Mouse (Mus musculus): ENCODE data around the gene Atp5b.
A peak's percentile ranks its signal among the peaks of the same experiment; 100 is the strongest.
"Not testable (repeated sequence)": the region's sequence is repeated elsewhere in the genome, so short reads cannot be mapped to it uniquely, and the experiment has no call there.

Atp5b gene

GRCm38 (mm10) chr10:128082880-128083421 lies at the start of gene Atp5b:
TSS of gene Atp5b (plus strand) at chr10:128083273.
- DNase-seq (ENCODE audit: low read depth, low spot score) = peak; percentile 100

DNA sequence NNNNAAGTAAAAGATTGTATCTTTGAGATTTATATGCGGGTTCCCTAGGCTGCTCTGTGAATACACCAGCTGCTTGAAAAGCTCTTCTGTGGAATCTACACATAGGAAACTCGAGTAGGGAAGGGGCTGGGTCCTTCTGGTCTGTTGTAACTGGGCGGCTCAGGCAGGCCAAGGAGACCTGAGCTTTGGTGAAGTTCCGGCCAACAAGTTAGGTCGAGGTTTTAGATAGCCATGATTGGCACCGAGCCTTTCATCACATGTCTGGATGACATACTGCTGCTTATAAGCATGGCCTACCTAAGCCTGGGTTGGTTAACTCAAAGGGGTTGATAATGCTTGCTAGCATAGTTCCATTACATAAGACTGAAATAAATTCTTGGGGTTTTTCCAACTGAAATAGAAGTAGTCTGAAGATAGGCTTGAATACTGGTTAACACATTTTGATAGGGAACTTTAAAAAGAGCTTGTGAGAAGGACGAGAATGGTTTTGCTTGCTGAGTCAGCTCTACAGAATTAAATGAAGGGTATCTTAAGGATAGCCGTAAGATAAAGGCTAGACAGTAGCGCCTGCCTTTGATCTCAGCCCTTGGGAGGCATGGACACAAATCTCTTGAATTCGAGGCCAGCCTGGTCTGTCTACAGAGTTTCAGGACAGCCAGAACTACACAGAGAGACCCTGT lies 46.2 kb upstream of the Atp5b start:
- peak; percentile 30 for DNase-seq (ENCODE audit: low read depth, low spot score)

DNA sequence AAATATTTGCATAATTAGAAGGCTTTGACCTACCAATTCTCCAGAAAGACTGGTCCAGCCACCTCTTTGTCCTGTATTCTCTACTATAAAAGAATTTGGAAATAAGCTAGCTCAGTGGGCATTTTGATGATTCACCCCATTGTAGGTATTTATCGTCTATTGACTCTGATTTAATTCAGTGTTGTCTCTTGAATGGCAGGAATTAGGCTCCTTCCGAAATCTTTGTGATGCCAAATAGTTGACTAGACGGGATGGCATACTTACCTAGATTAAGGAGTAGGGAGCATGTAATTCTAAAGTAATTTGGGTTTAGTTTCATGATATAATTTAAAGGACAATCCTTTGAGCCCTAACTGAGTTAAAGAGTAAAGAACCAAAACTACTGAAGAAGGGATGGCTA lies 45.2 kb upstream of the Atp5b start:
- DNase-seq (ENCODE audit: low read depth, low spot score) = no peak

- DNase-seq (ENCODE audit: low read depth, low spot score) = no peak
Observed at GRCm38 (mm10) chr10:128039167-128039566, 43.9 kb upstream of the Atp5b start.

DNA sequence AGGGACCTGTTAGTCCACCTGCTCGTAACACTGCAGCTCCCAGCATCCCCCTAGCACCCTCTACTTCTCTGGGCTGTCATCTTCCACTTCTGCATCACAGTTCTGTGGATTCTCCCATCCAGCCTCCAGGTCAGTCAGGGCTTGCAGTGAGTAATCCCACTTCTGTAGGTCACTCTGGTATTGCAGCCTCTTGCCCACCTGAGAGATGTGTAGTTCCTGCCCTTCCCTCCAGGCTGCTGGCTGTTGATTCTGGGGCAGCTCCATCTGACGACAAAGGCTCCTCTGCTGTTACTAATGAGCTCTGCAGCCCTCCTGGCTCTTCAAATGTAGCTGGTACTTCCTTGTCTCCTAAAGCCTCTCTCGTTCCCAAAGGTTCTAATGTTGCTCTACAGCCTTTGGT lies 43.2 kb upstream of the Atp5b start:
- DNase-seq (ENCODE audit: low read depth, low spot score) = no peak

DNA sequence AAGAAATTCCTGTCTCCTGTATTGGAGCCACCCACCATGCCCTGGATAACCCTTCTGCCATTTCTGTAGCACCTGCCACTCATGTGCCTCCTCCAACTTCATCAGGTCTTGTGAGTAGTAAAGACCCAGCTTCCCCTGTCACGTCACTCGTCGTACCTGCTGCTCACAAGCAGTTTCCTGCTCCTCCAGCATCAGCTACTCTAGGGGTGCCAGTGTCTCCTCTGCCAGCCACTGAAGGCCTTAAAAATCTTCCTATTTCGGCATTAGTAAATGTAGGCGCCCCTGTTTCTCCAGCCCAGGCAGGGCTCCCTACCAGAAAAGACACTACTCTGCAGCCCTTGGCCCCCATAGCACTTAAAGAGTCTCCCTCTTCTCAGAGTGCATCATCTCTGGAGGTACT lies 42.8 kb upstream of the Atp5b start:
- DNase-seq (ENCODE audit: low read depth, low spot score) = no peak

GRCm38 (mm10) chr10:128041636-128042035 lies 41.4 kb upstream of the Atp5b start:
- DNase-seq (ENCODE audit: low read depth, low spot score) = no peak

DNA sequence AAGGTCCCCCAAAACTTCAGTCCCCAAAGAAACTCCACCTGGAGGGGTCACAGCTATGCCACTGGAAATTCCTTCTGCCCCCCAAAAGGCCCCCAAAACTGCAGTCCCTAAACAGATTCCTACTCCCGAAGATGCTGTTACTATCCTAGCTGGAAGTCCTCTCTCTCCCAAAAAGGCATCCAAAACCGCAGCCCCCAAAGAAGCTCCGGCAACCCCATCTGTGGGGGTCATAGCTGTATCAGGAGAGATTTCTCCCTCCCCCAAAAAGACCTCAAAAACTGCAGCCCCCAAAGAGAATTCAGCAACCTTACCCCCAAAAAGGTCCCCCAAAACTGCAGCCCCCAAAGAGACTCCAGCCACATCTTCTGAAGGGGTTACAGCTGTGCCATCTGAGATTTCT lies 40.6 kb upstream of the Atp5b start:
- DNase-seq (ENCODE audit: low read depth, low spot score) = no peak

GRCm38 (mm10) chr10:128043041-128043835 lies 39.8 kb upstream of the Atp5b start:
- no peak for DNase-seq (ENCODE audit: low read depth, low spot score)

- no peak for DNase-seq (ENCODE audit: low read depth, low spot score)
Observed at GRCm38 (mm10) chr10:128048157-128048556, 34.9 kb upstream of the Atp5b start.

DNA sequence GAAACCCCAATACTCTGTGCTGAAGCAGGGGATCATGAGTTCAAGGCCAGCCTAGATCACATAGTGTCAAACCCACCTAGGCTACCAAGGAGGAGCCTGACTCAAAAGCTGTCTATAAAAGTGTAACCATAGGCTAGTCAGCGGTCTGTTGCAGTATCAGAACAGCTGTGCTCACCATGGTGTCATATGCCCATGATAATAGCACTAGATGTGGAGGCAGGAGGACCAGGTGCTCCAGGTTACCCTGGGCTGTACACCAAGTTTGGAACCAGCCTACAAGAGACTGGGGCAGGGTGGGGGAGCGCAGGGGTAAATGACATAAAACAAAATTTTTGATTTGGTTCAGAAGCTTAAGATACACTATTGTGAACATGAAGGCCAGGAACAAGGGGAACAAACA lies 33.3 kb upstream of the Atp5b start:
- no peak for DNase-seq (ENCODE audit: low read depth, low spot score)

DNA sequence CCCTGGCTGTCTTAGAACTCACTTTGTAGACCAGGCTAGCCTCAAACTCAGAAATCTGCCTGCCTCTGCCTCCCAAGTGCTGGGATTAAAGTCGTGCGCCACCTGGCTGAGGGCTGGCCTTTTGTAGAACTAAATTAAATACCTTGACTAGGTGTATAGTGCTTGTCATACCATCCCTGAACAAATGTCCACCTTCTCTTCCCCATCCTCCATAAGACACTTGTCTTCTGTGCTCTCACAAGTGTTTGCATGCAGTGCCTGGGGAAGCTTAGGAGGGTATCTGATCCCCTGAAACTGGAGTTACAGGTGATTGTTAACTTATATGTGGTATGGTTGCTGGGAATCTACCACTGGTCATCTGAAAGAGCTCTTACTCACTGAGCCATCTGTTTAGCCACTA lies 32.7 kb upstream of the Atp5b start:
- no peak for DNase-seq (ENCODE audit: low read depth, low spot score)

DNA sequence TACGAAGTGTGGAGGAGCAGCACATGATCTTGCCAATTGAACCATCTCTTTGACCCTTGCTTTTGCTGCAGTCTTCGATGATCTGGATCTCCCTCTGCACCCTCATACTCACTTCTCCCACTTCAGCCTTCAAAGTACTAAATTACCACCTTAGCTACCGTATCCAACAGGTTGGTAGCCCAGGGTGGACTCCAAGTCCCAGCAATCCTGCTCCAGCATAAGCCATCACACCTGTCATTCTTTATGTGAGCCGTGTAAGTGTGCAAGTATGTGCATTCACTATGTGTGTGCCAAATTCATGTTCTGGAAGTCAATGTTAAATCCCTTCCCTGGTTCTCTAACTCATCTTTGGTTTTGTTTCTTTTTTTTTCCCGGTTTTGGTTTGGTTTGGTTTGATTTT lies 31.5 kb upstream of the Atp5b start:
- DNase-seq (ENCODE audit: low read depth, low spot score) = no peak

- not testable (repeated sequence) for DNase-seq (ENCODE audit: low read depth, low spot score)
Observed at GRCm38 (mm10) chr10:128052136-128052535, 30.9 kb upstream of the Atp5b start.

DNA sequence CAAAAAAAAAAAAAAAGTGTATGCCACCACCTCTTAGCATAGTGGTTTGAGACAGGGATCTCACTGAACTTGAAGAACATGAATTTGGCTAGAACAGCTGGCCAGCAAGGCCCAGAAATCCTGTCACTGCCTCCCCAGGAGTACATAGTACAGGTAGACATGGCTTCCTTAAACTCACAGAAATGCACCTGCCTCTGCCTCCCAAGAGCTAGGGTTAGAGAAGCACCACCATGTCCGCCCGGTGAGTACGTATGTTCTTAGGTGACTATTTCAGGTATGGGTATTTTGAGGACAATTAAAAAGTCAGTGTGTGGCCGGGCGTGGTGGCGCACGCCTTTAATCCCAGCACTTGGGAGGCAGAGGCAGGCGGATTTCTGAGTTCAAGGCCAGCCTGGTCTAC lies 30.1 kb upstream of the Atp5b start:
- DNase-seq (ENCODE audit: low read depth, low spot score) = no peak

DNA sequence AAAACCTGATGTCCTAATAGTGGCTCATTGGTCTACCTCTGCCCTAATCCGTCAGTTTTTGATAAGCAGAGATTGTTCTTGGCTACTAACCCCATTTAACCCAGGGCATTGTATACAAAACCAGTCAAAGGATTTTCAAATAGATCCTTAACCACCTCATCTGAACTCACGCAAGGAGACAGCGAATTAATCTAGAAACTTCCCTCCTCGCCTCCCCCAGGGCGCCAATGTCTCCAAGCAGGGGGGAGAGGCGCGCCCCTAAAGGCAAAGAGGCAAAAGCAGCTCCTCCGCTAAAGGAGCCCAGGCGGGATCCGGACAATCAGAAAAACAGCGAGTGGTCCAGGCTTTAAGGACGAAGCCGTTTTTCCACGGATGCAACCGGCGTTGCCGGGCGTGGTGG lies 24.9 kb upstream of the Atp5b start:
- DNase-seq (ENCODE audit: low read depth, low spot score) = no peak

- peak; percentile 95 for DNase-seq (ENCODE audit: low read depth, low spot score)
Observed at GRCm38 (mm10) chr10:128058601-128059151, 24.4 kb upstream of the Atp5b start, which contains the start of gene Ptges3. TSS of gene Ptges3 (plus strand) at chr10:128058954.

DNA sequence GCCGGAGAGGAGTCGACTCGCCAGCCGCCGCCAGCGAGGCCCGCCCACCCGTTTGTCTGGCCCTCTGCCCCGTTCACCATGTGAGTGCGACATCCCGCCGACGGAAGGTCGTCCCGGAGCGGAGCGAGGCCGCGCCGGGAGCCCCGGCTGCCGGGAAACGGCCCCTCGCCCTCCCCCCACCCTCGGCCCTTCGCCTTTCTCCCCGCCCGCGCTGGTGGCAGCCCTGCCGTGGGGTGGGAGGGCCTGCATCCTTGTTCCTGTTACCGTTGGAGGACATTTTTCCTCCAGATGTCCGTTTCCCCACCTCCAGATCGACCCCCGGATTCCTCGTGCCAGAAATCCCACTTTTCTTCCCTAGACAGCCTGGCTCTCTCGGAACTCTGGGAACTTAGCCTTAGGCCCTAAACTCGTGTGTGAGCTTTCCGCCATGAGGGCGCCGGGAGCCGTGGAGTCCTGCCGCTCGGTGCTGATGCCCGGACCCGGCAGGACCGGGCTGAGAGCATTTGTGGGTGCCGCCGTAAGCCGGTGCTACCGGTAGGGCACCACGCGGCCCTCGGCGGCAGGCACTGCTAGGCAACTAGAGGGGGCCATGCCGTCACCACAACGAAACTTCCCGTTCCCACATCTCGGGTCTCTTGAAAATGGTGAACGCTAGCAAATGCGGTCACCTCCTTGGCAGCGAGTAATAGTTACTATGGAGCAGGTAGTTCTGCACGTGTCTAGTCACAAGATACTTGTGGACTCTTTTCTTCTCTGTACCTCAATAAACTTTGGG lies 23.7 kb upstream of the Atp5b start:
- peak; percentile 52 for DNase-seq (ENCODE audit: low read depth, low spot score)

- DNase-seq (ENCODE audit: low read depth, low spot score) = no peak
Observed at GRCm38 (mm10) chr10:128061109-128061508, 22.0 kb upstream of the Atp5b start.

DNA sequence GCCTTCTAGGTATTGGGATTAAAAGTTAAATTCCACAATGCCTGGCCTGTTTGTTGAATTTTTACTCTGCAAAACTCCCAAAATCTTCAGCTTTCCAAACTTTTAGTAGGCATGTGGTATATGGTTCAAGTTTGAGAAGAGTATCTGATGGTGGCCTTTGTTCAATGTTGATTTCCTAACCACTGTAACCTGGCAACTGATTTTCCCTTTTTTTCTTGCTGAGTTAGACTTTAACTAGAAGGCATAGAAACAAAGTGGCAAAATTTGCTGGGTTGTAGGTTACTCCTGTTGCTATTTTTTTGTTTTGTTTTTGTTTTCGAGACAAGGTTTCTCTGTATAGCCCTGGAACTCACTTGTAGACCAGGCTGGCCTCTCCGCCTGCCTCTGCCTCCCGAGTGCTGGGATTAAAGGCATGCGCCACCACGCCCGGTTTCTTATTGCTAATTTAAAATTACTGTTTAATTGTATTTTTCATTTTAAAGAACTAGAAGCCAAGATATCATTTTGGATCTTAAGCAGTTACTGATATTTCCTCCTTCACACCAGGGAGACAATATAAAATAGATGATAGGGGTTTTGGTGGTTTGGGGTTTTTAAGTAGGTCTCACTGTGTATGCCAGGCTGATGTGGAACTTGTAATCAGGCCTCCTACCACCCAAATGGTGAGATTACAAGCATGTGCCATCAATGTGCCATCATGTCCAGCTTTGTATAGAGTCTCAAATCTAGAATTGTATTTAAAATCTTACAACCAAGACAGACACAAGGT lies 20.7 kb upstream of the Atp5b start:
- no peak for DNase-seq (ENCODE audit: low read depth, low spot score)

DNA sequence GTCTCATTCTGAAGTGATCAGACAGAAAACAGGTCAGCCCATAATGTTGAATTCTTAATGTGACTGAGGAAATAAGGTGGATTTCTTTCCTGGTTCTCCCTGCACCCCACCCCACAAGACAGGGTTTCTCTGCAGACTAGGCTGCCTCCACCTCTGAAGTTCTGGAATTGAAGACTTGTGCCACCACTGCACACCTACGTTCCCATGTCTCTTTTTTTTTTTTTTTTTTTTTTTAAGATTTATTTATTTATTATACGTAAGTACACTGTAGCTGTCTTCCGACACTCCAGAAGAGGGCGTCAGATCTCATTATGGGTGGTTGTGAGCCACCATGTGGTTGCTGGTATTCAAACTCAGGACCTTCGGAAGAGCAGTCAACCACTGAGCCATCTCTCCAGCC lies 17.0 kb upstream of the Atp5b start:
- no peak for DNase-seq (ENCODE audit: low read depth, low spot score)

Data from forelimb bud, embryonic 11.5 days (tissue).